Mouse (Mus musculus): ENCODE measurements around the gene Fpr1.

DNA sequence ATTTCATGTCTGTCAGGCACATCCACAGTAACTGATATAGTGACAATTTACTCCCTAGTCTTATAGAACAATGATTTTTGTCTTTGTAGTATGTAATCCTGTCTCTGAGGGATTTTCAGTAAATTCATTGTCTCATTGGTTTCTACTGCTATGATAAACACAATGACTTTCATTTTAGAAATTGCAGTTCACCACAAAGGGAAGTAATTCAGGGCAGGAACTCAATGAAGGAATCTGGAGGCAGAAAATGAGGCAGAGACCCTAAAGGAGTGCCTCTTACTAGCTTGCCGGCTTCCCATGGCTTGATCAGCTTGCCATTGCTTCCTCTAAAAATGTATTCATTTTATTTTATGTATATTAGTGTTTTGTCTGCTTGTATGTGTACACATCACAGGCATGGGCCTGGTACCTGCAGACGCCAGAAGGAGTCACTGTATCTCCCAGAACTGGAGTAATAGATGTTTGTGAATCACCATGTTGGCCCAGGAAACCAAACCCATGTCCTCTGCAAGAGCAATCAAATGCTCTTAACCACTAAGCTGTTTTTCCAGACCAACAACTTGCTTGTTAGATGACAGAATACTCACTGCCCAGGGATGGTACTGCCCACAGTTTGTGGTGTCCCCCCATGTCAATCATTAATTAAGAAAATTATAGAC lies 12.7 kb downstream of the Fpr1 start:
- TF ChIP-seq USF1 (IDR thresholded peaks at IDR 0.05; ENCODE audit: low read depth, low read length) (no peak), NRF1 (IDR thresholded peaks at IDR 0.05; ENCODE audit: insufficient read depth, low read depth, low read length, poor library complexity, severe bottlenecking) (no peak), USF2 (IDR thresholded peaks at IDR 0.05; ENCODE audit: borderline replicate concordance in 1 of 2, insufficient read depth in 1 of 2, low read depth in 1 of 2, low read length in 2 of 2) (no peak), POLR2A (IDR thresholded peaks at IDR 0.05; ENCODE audit: control insufficient read depth in 1 of 2, insufficient read depth in 1 of 2, low read depth in 1 of 2, low read length in 2 of 2, poor library complexity in 1 of 2) (no peak), POLR2AphosphoS5 (IDR thresholded peaks at IDR 0.05; ENCODE audit: borderline replicate concordance, low read depth, low read length) (no peak), MAZ (IDR thresholded peaks at IDR 0.05; ENCODE audit: low read depth, low read length) (no peak), CHD1 (IDR thresholded peaks at IDR 0.05; ENCODE audit: low read depth, low read length) (no peak), MYC (IDR thresholded peaks at IDR 0.05; ENCODE audit: low read depth, low read length) (no peak), SMC3 (IDR thresholded peaks at IDR 0.05; ENCODE audit: low read depth, low read length) (no peak), SIN3A (IDR thresholded peaks at IDR 0.05; ENCODE audit: low read length) (no peak), MXI1 (IDR thresholded peaks at IDR 0.05; ENCODE audit: low read depth, low read length) (no peak), CTCF (IDR thresholded peaks at IDR 0.05 in 2 of 3, conservative IDR thresholded peaks at IDR 0.05 in 1 of 3; ENCODE audit: control insufficient read depth in 1 of 3, insufficient read depth in 1 of 3, low read depth in 2 of 3, low read length in 3 of 3, poor library complexity in 1 of 3, severe bottlenecking in 1 of 3) (no peak), NELFE (IDR thresholded peaks at IDR 0.05; ENCODE audit: low read depth, low read length) (no peak)
